Mouse (Mus musculus) lung, postnatal 0 days (tissue): ENCODE measurements around the gene Gnai3. TPM values are rescaled to one million over a fixed set of nuclear protein-coding genes. Genes with fewer than 3 reads are reported as not detected.

ENCODE experiments used
- ATAC-seq: fragments of 200-750 bp; cut with Nextera tagmentation; 2 replicates; pipeline ENCODE4 v1.8.0; 2017; ENCODE audit warnings: moderate library complexity
- DNase-seq: peaks from one replicate; pipeline ENCODE4 v3.0.0-alpha.2; 2016; ENCODE audit warnings: low spot score
- H3K27ac ChIP-seq: fragments of 300-500 bp; sonication (generic); 2 replicates; pipeline ENCODE4 v1.5.1; 2014; ENCODE audit warnings: antibody characterized with exemption, mild to moderate bottlenecking, low read length, mixed read lengths
- H3K27me3 ChIP-seq: fragments of 300-500 bp; sonication (generic); replicated peaks from 2 replicates; pipeline ENCODE4 v1.6.1; 2014; ENCODE audit warnings: low read length, mixed read lengths; ENCODE audit not compliant: insufficient read depth
- H3K36me3 ChIP-seq: fragments of 300-500 bp; sonication (generic); 2 replicates; pipeline ENCODE4 v1.6.1; 2014; ENCODE audit warnings: low read length, mixed read lengths; ENCODE audit not compliant: insufficient read depth
- H3K4me1 ChIP-seq: fragments of 300-500 bp; sonication (generic); 2 replicates; pipeline ENCODE4 v1.6.1; 2014; ENCODE audit warnings: antibody characterized with exemption, low read depth, low read length, mixed read lengths; ENCODE audit not compliant: insufficient read depth
- H3K4me2 ChIP-seq: fragments of 300-500 bp; sonication (generic); replicated peaks from 2 replicates; pipeline ENCODE4 v1.6.1; 2014; ENCODE audit warnings: low read depth, mild to moderate bottlenecking, low read length, moderate library complexity, mixed read lengths
- H3K4me3 ChIP-seq: fragments of 300-500 bp; sonication (generic); 2 replicates; pipeline ENCODE4 v1.5.1; 2014; ENCODE audit warnings: low read depth, low read length
- H3K9ac ChIP-seq: fragments of 300-500 bp; sonication (generic); replicated peaks from 2 replicates; pipeline ENCODE4 v1.6.1; 2014; ENCODE audit warnings: low read depth, mild to moderate bottlenecking
- H3K9me3 ChIP-seq: fragments of 300-500 bp; sonication (generic); 2 replicates; pipeline ENCODE4 v1.6.1; 2016; ENCODE audit warnings: low read length, mixed read lengths
- CTCF ChIP-seq: IDR thresholded peaks from 2 replicates; pipeline ENCODE4 v1.5.1; 2016; ENCODE audit warnings: antibody characterized with exemption, mild to moderate bottlenecking
- EP300 ChIP-seq: IDR thresholded peaks from 2 replicates; pipeline ENCODE4 v1.6.1; 2016; ENCODE audit warnings: antibody characterized with exemption, mild to moderate bottlenecking, control low read depth
- WGBS: fragments of 180-500 bp; shearing (Covaris S2); extraction: QIAGEN DNeasy Blood & Tissue Kit; methylation state at CpG from one replicate; pipeline ENCODE4 v1.1.7; 2014; 5-methylcytosine and 5-hydroxymethylcytosine counted together
- polyA plus RNA-seq: library from polyadenylated mRNA; unstranded; fragments of >200 nt; fragmentation: Nextera tagmentation; extraction: Ambion mirVana; gene quantifications from 2 replicates; pipeline ENCODE4 v1.2.1, GENCODE M21; 2015

Gnai3 gene
- polyA plus RNA-seq, 1 experiment from 2014 or later = 87.4 TPM

DNA sequence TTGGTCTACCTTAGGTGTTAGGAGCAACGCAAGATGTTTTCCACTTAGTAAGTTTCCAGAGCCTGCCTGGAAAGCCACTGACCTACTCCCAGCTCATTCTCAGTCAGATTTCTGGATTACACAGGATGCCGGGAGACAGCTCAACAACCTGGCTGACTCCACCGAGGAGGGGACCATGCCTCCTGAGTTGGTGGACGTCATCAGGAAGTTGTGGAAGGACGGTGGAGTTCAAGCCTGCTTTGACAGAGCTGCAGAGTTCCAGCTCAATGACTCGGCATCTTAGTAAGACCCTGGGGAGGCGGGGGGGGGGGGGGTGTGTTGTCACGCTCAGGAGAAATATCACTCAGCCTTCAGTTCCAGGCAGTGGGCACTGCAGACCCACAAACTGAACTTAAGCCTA, 49.7 kb downstream of the Gnai3 start:
- no peaks in the 10 kb centered on the region for H3K27me3 ChIP-seq
- no peak for TF ChIP-seq EP300
- TF ChIP-seq CTCF = no peak
- H3K36me3 ChIP-seq = no peaks in the 10 kb centered on the region
- H3K27ac ChIP-seq = no peak overlapping the region
- DNase-seq (no peak), ATAC-seq (no peak)
- no peaks in the 10 kb centered on the region for H3K9me3 ChIP-seq
- H3K9ac ChIP-seq = no peak overlapping the region
- no peak overlapping the region for H3K4me3 ChIP-seq
- no peak overlapping the region for H3K4me2 ChIP-seq
- WGBS = 60% methylated on average over 7 of the region's 8 CpGs
- H3K4me1 ChIP-seq = no peaks in the 10 kb centered on the region

DNA sequence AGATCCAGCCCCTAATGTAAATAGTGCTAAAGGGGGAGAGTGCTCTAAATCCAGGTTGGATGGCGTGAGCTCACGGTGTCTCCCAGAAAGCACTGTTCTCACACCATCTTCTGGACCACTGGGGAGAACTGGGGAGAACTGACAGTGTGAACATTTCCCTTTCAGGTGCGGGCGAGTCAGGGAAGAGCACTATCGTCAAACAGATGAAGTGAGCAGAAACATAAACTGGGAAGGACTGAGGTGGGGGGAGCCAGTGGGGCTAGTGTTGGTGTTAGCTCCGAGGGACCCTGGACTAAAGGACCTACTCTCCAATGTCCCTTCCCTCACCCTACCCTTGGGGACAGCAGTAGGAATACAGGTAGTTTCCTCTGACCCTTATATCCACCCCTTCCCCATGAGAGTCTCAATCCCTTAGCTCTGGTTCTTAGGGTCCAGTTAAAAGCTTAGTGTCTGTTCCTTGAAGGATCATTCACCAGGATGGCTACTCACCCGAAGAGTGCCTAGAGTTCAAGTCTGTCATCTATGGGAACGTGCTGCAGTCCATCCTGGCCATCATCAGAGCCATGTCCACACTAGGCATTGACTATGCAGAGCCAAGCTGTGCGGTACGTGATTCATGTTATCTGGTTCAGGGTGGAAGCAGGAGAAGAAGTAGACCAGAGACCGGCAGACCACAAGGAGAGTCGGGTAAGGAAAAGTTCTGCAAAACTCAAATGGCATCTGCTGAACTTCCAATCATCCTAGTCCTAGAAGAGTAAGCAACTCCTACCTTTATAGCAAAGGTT, 50.8 kb downstream of the Gnai3 start:
- DNase-seq (no peak), ATAC-seq (no peak)
- 88% methylated on average over 12 of the region's 12 CpGs for WGBS

DNA sequence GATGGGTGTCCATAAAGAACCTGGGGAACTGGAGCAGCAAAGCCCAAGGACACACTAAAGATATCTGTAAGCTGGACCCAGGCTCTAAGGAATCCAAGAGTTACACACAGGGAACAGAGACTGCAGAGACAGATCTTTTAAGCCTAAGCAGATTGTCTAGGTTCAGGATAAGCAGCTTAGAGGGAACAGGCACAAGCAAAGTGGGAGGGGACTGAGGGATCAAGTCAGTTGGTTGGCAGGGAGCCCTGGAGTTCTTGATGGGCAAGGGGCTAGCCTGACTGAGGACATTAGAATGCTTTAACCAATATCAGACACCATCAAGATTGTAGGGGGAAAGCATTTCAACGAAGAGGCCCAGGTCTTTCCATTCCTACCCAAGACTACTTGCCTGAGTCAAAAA, 51.8 kb downstream of the Gnai3 start:
- Histone ChIP-seq H3K9me3 (no peaks in the 10 kb centered on the region), H3K27me3 (no peaks in the 10 kb centered on the region), H3K4me1 (no peaks in the 10 kb centered on the region), H3K4me3 (no peak overlapping the region), H3K4me2 (no peak overlapping the region), H3K9ac (no peak overlapping the region), H3K27ac (no peak overlapping the region), H3K36me3 (no peaks in the 10 kb centered on the region)
- ATAC-seq = no peak
- no peak for DNase-seq
- 82% methylated on average over 1 of the region's 1 CpGs for WGBS
- TF ChIP-seq EP300 (no peak), CTCF (no peak)

More for the DNA sequence above, 50.8 kb downstream of the Gnai3 start:
- Histone ChIP-seq H3K27ac (no peak overlapping the region), H3K27me3 (no peaks in the 10 kb centered on the region), H3K4me1 (no peaks in the 10 kb centered on the region), H3K4me3 (no peak overlapping the region), H3K9me3 (no peaks in the 10 kb centered on the region), H3K36me3 (no peaks in the 10 kb centered on the region), H3K4me2 (no peak overlapping the region), H3K9ac (no peak overlapping the region)
- TF ChIP-seq CTCF (no peak), EP300 (no peak)

DNA sequence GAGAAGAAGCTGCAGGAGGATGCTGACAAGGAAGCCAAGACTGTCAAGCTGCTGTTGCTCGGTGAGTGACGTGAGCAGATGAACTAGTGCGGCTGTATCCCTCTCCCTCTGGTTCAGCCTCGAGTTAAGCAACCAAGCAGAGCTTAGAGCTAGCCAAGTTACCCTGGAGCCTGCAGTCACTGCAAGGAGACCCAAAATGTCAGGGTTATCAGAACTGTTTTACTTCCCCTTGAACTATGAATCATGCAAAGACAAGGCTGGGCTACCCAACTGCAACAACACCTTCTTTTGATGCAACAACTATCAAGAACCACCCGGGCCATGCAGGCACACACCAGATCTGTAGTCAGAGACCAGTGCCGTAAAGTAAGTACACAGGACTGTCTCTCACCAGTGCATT, 52.6 kb downstream of the Gnai3 start:
- no peaks in the 10 kb centered on the region for H3K4me1 ChIP-seq
- no peaks in the 10 kb centered on the region for H3K9me3 ChIP-seq
- H3K27ac ChIP-seq = no peak overlapping the region
- no peaks in the 10 kb centered on the region for H3K36me3 ChIP-seq
- H3K4me2 ChIP-seq = no peak overlapping the region
- ATAC-seq (no peak), DNase-seq (no peak)
- H3K27me3 ChIP-seq = no peaks in the 10 kb centered on the region
- H3K9ac ChIP-seq = no peak overlapping the region
- no peak for TF ChIP-seq EP300
- no peak for TF ChIP-seq CTCF
- no peak overlapping the region for H3K4me3 ChIP-seq
- 61% methylated on average over 6 of the region's 6 CpGs for WGBS

DNA sequence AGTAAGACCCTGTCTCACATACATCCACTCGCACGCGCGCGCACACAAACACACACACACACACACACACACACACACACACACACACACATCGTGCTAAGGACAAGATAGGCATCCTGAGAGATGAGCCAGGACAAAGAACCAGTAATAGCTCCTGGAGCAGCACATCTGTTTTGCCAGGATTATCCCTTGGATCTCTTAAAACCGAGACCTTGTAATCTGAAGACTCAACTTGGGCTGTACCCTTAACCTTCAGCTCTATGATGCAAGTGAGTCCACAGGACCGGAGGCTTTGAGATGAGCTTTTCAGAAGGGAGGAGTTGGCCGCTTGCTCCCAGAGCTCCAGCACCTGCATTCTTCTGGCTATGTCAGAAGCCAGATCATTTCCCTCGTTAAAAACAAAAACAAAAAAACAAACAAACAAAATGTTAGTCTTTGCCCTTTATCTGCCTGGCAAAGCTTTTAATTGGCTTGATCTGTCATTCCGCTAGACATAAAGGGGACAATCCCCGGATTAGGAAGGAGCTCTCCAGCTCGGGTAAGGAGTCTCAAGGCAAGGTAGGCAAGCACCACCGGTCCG, 53.3 kb downstream of the Gnai3 start, which contains the start of gene Gnat2:
Gene Gnat2, plus strand, starts transcription at position 254 of the 580 bp plus-strand sequence.
- Histone ChIP-seq H3K27me3 (no peaks in the 10 kb centered on the region), H3K4me3 (no peak within 1 kb of the TSS), H3K36me3 (no peaks in the 10 kb centered on the region), H3K9me3 (no peaks in the 10 kb centered on the region), H3K27ac (no peak within 1 kb of the TSS), H3K4me1 (no peaks in the 10 kb centered on the region), H3K4me2 (no peak within 1 kb of the TSS), H3K9ac (no peak within 1 kb of the TSS)
- WGBS = 71% methylated on average over 15 of the region's 15 CpGs
- ATAC-seq (no peak), DNase-seq (no peak)
- TF ChIP-seq EP300 (no peak), CTCF (no peak)

DNA sequence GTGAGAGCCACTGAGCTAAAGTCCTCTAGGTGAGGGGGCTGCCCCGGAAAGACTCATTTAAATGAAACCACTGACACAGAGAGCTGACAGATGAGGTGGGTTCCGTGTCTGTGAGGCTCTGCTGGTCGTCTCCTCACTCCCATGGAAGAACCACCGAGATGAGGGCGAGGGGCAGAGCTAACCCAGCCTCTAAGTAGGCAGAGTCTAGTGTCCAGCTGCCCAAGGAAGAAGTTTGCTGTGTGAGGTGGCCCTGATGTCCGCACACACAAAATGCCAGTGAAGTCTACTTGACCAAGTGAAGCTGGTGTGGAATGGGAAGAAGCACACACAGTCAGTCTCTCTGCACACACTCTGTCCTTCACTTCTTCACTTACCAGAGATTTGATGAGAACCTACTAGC, 53.9 kb downstream of the Gnai3 start:
- H3K4me3 ChIP-seq = no peak overlapping the region
- TF ChIP-seq CTCF (no peak), EP300 (no peak)
- no peaks in the 10 kb centered on the region for H3K4me1 ChIP-seq
- WGBS = 61% methylated on average over 6 of the region's 6 CpGs
- no peaks in the 10 kb centered on the region for H3K36me3 ChIP-seq
- no peak overlapping the region for H3K4me2 ChIP-seq
- H3K9ac ChIP-seq = no peak overlapping the region
- no peaks in the 10 kb centered on the region for H3K9me3 ChIP-seq
- DNase-seq (no peak), ATAC-seq (no peak)
- no peaks in the 10 kb centered on the region for H3K27me3 ChIP-seq
- no peak overlapping the region for H3K27ac ChIP-seq
